9 mouse cellular contexts compared by ENCODE assay signal in the genomic region with DNA sequence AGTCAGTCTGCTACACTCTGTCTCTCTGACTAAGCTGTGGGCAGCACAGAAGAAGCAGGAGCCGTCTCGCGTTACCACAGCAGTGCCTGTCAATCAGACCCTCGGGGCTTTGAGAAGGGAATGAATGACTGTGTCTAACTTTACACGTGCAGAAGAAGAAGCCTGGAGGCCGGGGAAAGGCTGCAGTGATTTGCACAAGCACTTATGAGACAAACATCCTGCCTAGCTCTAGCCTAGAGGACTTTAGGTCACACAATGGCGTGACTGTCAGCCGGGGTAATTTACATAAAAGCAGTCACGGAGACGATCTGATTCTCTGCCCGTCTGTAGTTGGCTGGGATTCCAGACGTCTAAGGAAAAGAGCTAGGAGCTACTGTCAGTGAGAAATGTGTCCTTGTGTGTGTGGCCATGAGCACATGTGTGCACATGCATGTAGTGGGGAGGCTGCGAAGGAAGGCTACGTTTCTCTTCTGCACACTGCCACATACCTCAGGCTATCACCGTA.
A peak's percentile ranks its signal among the peaks of the same experiment; 100 is the strongest.
DNase-seq lines count a peak whose midpoint lies in the region; ATAC-seq lines count a peak whose summit lies in the region.
"Had no signal": no experiment of that assay in that cellular context is flagged by ENCODE, and none has a peak within 500 bp of the region (broad histone marks: within the 10 kb centered on the region; RNA-seq: fewer than 3 reads in every experiment).

No protein-coding gene starts in this region.

- no peaks in the 10 kb centered on the region for H3K27me3 ChIP-seq in kidney, embryonic 16.5 days (ENCODE audit: insufficient read depth, low read length)
- H3K27me3 ChIP-seq in forebrain, embryonic 14.5 days (replicated peaks; ENCODE audit: control insufficient read depth, insufficient read depth, low read length) = no peaks in the 10 kb centered on the region
- H3K27me3 ChIP-seq in limb, embryonic 10.5 days (ENCODE audit: low read depth, poor library complexity, severe bottlenecking) = no peaks in the 10 kb centered on the region
- no peaks in the 10 kb centered on the region for H3K27me3 ChIP-seq in neural tube, embryonic 14.5 days (ENCODE audit: control insufficient read depth, insufficient read depth, low read length)
- H3K27me3 ChIP-seq: Patski had no signal

- H3K9me3 ChIP-seq in kidney, embryonic 16.5 days (ENCODE audit: low read length) = no peaks in the 10 kb centered on the region
- no peaks in the 10 kb centered on the region for H3K9me3 ChIP-seq in forebrain, embryonic 14.5 days (replicated peaks; ENCODE audit: control insufficient read depth, low read length)
- no peaks in the 10 kb centered on the region for H3K9me3 ChIP-seq in limb, embryonic 10.5 days (replicated peaks)
- no peaks in the 10 kb centered on the region for H3K9me3 ChIP-seq in neural tube, embryonic 14.5 days (ENCODE audit: control insufficient read depth, low read length)

- H3K27ac ChIP-seq in kidney, embryonic 16.5 days (ENCODE audit: low read length) = no peak overlapping the region
- peak overlapping the region; percentile 27; the same call in 1 of the 2 replicates for H3K27ac ChIP-seq in forebrain, embryonic 14.5 days (ENCODE audit: low read depth, low read length)
- H3K27ac ChIP-seq in limb, embryonic 10.5 days = peak overlapping the region; percentile 25; the same call in 1 of the 2 replicates
- H3K27ac ChIP-seq in neural tube, embryonic 14.5 days (ENCODE audit: low read depth, low read length) = peak overlapping the region; percentile 3; the same call in 1 of the 2 replicates

- no peak for DNase-seq in kidney, adult 18-20 months
- DNase-seq in forebrain, embryonic 14.5 days (ENCODE audit: low spot score) = peak; percentile 70
- peak; percentile 52 for DNase-seq in limb, embryonic 10.5 days (ENCODE audit: low spot score)
- no peak for DNase-seq in spleen, adult 12 weeks (ENCODE audit: low spot score)
- no peak for DNase-seq in T-cell, adult 2 months (ENCODE audit: low spot score)
- no peak for DNase-seq in urinary bladder, adult 18-20 months (ENCODE audit: low spot score in 2 of 2)

- no peaks in the 10 kb centered on the region for H3K36me3 ChIP-seq in kidney, embryonic 16.5 days (ENCODE audit: insufficient read depth, low read length)
- H3K36me3 ChIP-seq in forebrain, embryonic 14.5 days (ENCODE audit: control insufficient read depth, insufficient read depth, low read length) = no peaks in the 10 kb centered on the region
- H3K36me3 ChIP-seq in limb, embryonic 10.5 days = no peaks in the 10 kb centered on the region
- no peaks in the 10 kb centered on the region for H3K36me3 ChIP-seq in neural tube, embryonic 14.5 days (ENCODE audit: control insufficient read depth, insufficient read depth, low read length)

- H3K4me2 ChIP-seq in kidney, embryonic 16.5 days (replicated peaks; ENCODE audit: low read depth, low read length) = 0 out of 2 replicates have a peak overlapping the region, but pooled peaks have one; percentile 1
- peak overlapping the region; percentile 42 for H3K4me2 ChIP-seq in forebrain, embryonic 14.5 days (ENCODE audit: low read length)
- H3K4me2 ChIP-seq in neural tube, embryonic 14.5 days (ENCODE audit: low read depth, low read length) = peak overlapping the region; percentile 35

- H3K4me3 ChIP-seq in kidney, embryonic 16.5 days (ENCODE audit: low read length) = no peak overlapping the region
- 0 out of 2 replicates have a peak overlapping the region, but pooled peaks have one; percentile 1 for H3K4me3 ChIP-seq in forebrain, embryonic 14.5 days (ENCODE audit: low read depth, low read length)
- H3K4me3 ChIP-seq in limb, embryonic 10.5 days = peak overlapping the region; percentile 17; the same call in 1 of the 2 replicates
- no peak overlapping the region for H3K4me3 ChIP-seq in neural tube, embryonic 14.5 days (ENCODE audit: low read depth, low read length)

- ATAC-seq in kidney, embryonic 16.5 days (ENCODE audit: low FRiP score, low TSS enrichment) = 0 out of 2 replicates have a peak, but pooled peaks have one; percentile 24
- peak; percentile 66 for ATAC-seq in forebrain, embryonic 14.5 days
- ATAC-seq in neural tube, embryonic 14.5 days (ENCODE audit: low read depth) = peak; percentile 66; the same call in 1 of the 2 replicates
- ATAC-seq: Patski had no signal

- peaks cover 34% of the 10 kb centered on the region for H3K4me1 ChIP-seq in kidney, embryonic 16.5 days (ENCODE audit: insufficient read depth, low read length)
- peaks cover 32% of the 10 kb centered on the region for H3K4me1 ChIP-seq in forebrain, embryonic 14.5 days (ENCODE audit: control insufficient read depth, insufficient read depth, low read length)
- peaks cover 36% of the 10 kb centered on the region for H3K4me1 ChIP-seq in limb, embryonic 10.5 days
- H3K4me1 ChIP-seq in neural tube, embryonic 14.5 days (ENCODE audit: control insufficient read depth, insufficient read depth, low read length) = peaks cover 28% of the 10 kb centered on the region

- H3K9ac ChIP-seq in kidney, embryonic 16.5 days (replicated peaks; ENCODE audit: low read length) = no peak overlapping the region
- H3K9ac ChIP-seq in forebrain, embryonic 14.5 days (ENCODE audit: low read length) = peak overlapping the region; percentile 25; the same call in 1 of the 2 replicates
- H3K9ac ChIP-seq in neural tube, embryonic 14.5 days (replicated peaks; ENCODE audit: low read depth, low read length) = no peak overlapping the region

- WGBS in kidney, embryonic 16.5 days = 22% methylated on average over 15 of the region's 15 CpGs
- WGBS in forebrain, embryonic 14.5 days = 7% methylated on average over 15 of the region's 15 CpGs
- 22% methylated on average over 15 of the region's 15 CpGs for WGBS in limb, embryonic 10.5 days
- 6% methylated on average over 15 of the region's 15 CpGs for WGBS in neural tube, embryonic 14.5 days

Comparison
In these comparisons a context has a peak if more than half of its experiments do, and no peak if none do; other contexts are left out.
1. H3K4me3 ChIP-seq: peak in forebrain, embryonic 14.5 days (single experiment) and limb, embryonic 10.5 days (single experiment); none in kidney, embryonic 16.5 days (single experiment) and neural tube, embryonic 14.5 days (single experiment).
2. DNase-seq: peak in forebrain, embryonic 14.5 days (single experiment) and limb, embryonic 10.5 days (single experiment); none in kidney, adult 18-20 months (single experiment), spleen, adult 12 weeks (single experiment), T-cell, adult 2 months (single experiment) and urinary bladder, adult 18-20 months (0 of 2).
3. Peak in every context shown above with its lines, with median percentiles within 50 percentile points of each other: ATAC-seq and H3K4me2 ChIP-seq.